Mouse (Mus musculus) olfactory bulb, adult 2 months (tissue): ENCODE results near the gene Cd247. TPM values are rescaled to one million over a fixed set of nuclear protein-coding genes. Genes with fewer than 3 reads are reported as not detected.

ENCODE experiments used
- H3K27ac ChIP-seq: fragments of 200-500 bp; 2 replicates; pipeline ENCODE4 v1.5.1; 2012; ENCODE audit warnings: low read depth, low read length; ENCODE audit not compliant: insufficient read depth
- H3K4me1 ChIP-seq: fragments of 200-500 bp; 2 replicates; pipeline ENCODE4 v1.6.1; 2012; ENCODE audit warnings: low read length; ENCODE audit not compliant: control insufficient read depth, insufficient read depth
- H3K4me3 ChIP-seq: fragments of 200-500 bp; 2 replicates; pipeline ENCODE4 v1.5.1; 2012; ENCODE audit warnings: mild to moderate bottlenecking, low read depth, low read length, moderate library complexity; ENCODE audit not compliant: insufficient read depth
- CTCF ChIP-seq: fragments of 200-500 bp; IDR thresholded peaks from 2 replicates; pipeline ENCODE4 v1.5.1; 2012; ENCODE audit warnings: low read depth, mild to moderate bottlenecking, low read length, moderate library complexity; ENCODE audit not compliant: insufficient read depth
- POLR2A ChIP-seq: fragments of 200-500 bp; IDR thresholded peaks from 2 replicates; pipeline ENCODE4 v1.6.1; 2012; ENCODE audit warnings: mild to moderate bottlenecking, low read depth, low read length, moderate library complexity; ENCODE audit not compliant: insufficient read depth
- WGBS: fragments of 180-500 bp; shearing (Covaris S2); methylation state at CpG from one replicate; pipeline ENCODE4 v1.1.7; 2018; 5-methylcytosine and 5-hydroxymethylcytosine counted together
- polyA plus RNA-seq: library from polyadenylated mRNA; stranded (reverse); fragments of >200 nt; gene quantifications from 2 replicates; pipeline ENCODE4 v1.2.4, GENCODE M21; 2012; ENCODE audit warnings: low replicate concordance; ENCODE audit not compliant: missing spikeins, insufficient read depth, insufficient read length

Gene Cd247
- polyA plus RNA-seq, 1 experiment, result 189 TPM

- H3K4me1 ChIP-seq, result peaks cover 6% of the 10 kb centered on the region; the same call in 1 of the 2 replicates
- no peak for TF ChIP-seq CTCF
- TF ChIP-seq POLR2A, result no peak
- no peak overlapping the region for H3K4me3 ChIP-seq
- H3K27ac ChIP-seq, result no peak overlapping the region
- 23% methylated on average over 14 of the region's 14 CpGs for WGBS
Measured at GRCm38 (mm10) chr1:165762914-165763634, 25.4 kb upstream of the Cd247 start.

DNA sequence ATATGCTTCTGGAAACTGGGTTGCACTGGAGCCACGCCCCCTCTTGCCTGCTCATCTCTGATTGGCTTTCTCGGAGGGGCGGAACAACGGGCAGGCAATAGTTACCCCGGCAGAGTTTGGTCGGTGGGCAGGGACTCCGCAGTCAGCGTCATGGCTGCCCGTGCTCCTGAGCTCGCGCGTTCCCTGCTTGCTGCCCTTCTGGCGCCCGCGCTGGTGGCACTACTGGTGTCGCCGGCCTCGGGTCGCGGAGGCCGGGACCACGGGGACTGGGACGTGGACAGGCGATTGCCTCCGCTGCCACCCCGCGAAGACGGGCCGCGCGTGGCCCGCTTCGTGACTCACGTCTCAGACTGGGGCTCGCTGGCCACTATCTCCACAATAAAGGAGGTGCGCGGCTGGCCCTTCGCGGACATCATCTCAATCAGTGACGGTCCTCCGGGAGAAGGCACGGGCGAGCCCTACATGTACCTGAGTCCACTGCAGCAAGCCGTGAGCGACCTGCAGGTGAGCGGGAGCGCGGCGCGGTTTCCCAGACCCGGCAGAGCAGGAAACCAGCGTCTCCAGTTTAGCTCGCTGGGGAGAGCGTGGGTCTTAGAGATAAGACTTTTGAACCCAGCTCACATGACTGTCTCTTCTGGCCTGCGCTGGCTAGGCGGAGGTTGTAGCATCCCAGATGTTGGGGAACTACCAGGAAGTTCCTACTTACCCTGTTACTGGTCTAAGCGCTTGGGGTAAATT lies 24.7 kb upstream of the Cd247 start, which contains the start of gene Creg1:
TSS of gene Creg1 (plus strand) at position 112 of the 738 bp plus-strand sequence.
- H3K4me3 ChIP-seq, result peak within 1 kb of the TSS; percentile 69
- WGBS, result under 1% methylated on average over 57 of the region's 57 CpGs
- TF ChIP-seq CTCF, result no peak
- TF ChIP-seq POLR2A, result peak; percentile 94
- peak within 1 kb of the TSS; percentile 1; the same call in 1 of the 2 replicates for H3K27ac ChIP-seq
- H3K4me1 ChIP-seq, result peaks cover 6% of the 10 kb centered on the region; the same call in 1 of the 2 replicates

GRCm38 (mm10) chr1:165764571-165764970 lies 23.9 kb upstream of the Cd247 start:
- TF ChIP-seq CTCF (no peak), POLR2A (no peak)
- Histone ChIP-seq H3K4me3 (peak overlapping the region; percentile 69; the same call in 1 of the 2 replicates), H3K4me1 (peaks cover 6% of the 10 kb centered on the region; the same call in 1 of the 2 replicates), H3K27ac (no peak overlapping the region)
- WGBS, result 63% methylated on average over 9 of the region's 9 CpGs

DNA sequence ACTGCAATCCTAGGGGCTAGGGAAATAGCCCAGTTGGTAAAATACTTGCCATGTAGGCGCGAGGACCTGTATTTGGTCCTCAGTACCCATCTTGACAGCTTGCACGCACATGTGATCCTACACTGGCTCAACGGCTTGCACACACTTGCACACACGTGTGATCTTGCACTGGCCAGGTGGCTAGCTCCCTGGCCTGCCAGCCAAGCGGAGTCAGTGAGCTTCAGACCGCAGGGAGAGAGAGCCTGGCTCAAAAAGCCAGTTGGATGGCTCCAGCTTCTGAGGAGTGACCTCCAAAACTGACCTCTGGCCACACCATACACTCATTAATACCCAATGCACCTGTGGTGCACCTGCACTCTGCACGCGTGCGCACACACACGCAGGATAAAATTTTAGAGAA lies 23.4 kb upstream of the Cd247 start:
- WGBS, result 90% methylated on average over 11 of the region's 11 CpGs
- no peak for TF ChIP-seq CTCF
- TF ChIP-seq POLR2A, result no peak
- no peak overlapping the region for H3K27ac ChIP-seq
- H3K4me1 ChIP-seq, result peaks cover 6% of the 10 kb centered on the region; the same call in 1 of the 2 replicates
- H3K4me3 ChIP-seq, result no peak overlapping the region

DNA sequence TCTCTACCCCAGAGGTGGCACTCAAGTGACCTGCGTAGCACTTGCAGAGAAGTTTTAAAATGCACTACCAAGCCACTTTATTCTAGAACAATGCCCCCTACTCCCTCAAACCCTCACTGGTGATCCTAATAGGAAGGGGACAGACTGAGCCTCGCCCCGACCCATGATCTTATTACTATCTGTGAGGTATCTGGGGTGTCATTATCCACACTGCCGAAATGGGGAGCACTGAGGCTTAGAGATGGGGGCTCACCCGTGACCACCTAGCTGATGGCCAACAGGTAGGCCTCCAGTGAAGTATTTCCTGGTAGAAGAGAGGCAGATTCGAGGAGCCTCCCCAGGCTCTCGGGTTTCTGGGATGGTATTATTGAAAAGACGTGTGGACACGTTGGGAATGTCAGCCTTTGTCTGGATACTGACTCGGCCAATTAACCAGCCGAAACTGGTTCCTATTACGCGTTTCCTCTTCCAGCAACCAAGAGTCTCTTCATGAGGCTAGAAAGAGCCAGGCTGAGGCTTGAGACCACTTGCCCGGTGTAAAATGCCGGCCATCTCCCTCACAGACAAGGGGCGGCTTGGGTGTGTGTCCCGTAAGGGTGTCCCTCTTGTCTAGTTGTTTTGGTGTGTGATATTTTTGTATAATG lies 22.7 kb upstream of the Cd247 start:
- Histone ChIP-seq H3K27ac (no peak overlapping the region), H3K4me1 (peaks cover 6% of the 10 kb centered on the region; the same call in 1 of the 2 replicates), H3K4me3 (no peak overlapping the region)
- WGBS, result 88% methylated on average over 17 of the region's 17 CpGs
- TF ChIP-seq POLR2A (no peak), CTCF (no peak)

- TF ChIP-seq POLR2A, result no peak
- TF ChIP-seq CTCF, result no peak
- no peak overlapping the region for H3K4me3 ChIP-seq
- WGBS, result 92% methylated on average over 7 of the region's 7 CpGs
- H3K4me1 ChIP-seq, result peaks cover 6% of the 10 kb centered on the region
- H3K27ac ChIP-seq, result no peak overlapping the region
Measured at GRCm38 (mm10) chr1:165766295-165766890, 22.1 kb upstream of the Cd247 start.

DNA sequence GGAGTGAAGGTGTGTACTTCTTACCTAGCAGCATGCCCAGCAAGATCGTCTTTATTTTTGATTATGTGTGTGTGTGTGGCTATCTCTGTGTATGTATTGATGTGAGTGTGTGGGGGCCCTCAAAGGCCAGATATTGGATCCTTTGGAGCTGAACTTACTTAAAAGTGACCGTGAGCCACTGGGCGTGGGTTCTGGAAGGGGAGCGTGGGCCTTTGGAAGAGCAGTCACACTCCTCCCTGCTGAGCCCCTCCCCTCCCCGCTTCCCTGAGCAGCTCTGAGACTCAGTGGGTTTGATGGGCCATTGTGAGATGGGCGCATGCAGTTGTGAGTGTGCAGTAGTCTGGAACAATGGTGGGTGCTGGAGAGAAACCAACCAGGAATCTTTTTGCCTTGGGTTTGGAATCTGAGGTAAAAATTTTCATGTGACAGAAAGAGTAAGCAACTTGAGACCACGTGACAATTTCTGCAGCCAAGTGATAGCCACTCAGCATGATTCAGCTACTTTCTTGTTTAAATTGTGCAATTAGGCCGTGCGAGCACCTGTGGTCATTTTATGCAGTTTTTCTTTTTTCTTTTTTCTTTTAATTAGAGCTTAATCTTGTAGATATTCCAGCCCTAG lies 19.5 kb upstream of the Cd247 start:
- no peak for TF ChIP-seq POLR2A
- no peak for TF ChIP-seq CTCF
- Histone ChIP-seq H3K4me1 (peaks cover 6% of the 10 kb centered on the region), H3K27ac (no peak overlapping the region), H3K4me3 (no peak overlapping the region)
- 87% methylated on average over 9 of the region's 9 CpGs for WGBS

GRCm38 (mm10) chr1:165770181-165770759 lies 18.2 kb upstream of the Cd247 start:
- Histone ChIP-seq H3K4me1 (no peaks in the 10 kb centered on the region; the same call in 1 of the 2 replicates), H3K27ac (no peak overlapping the region), H3K4me3 (no peak overlapping the region)
- TF ChIP-seq CTCF, result no peak
- no peak for TF ChIP-seq POLR2A
- WGBS, result 93% methylated on average over 10 of the region's 10 CpGs
